Mouse (Mus musculus) bone marrow, adult 2 months (tissue): ENCODE data around the gene Krtap19-3.

Experiments
- CTCF ChIP-seq: fragments of 200-500 bp; IDR thresholded peaks from 2 replicates; pipeline ENCODE4 v1.5.1; 2011; ENCODE audit warnings: low read length, control low read depth; ENCODE audit not compliant: control insufficient read depth, insufficient read depth
- POLR2A ChIP-seq: fragments of 200-500 bp; IDR thresholded peaks from 2 replicates; pipeline ENCODE4 v1.6.1; 2011; ENCODE audit warnings: low read depth, mild to moderate bottlenecking, control low read depth, low read length, borderline replicate concordance; ENCODE audit not compliant: control insufficient read depth

DNA sequence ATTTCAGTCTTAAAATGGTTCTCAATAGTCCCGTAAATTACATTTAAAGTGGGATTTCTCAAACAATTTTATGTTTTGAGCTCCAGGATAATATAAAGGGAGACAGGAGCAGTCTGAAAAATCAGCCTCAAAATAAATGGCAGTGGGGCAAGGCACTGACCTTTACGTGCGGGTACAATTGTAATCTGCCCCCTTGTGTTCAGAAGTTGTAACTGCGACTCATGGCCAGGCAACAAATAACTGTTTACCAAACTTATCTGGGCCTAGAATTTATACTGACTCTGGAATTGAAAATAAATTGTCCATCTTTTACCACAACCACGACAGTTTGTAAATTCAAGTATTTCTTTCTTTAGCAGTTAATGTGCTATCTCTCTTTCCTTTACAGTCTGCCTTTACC lies 26.4 kb downstream of the Krtap19-3 start:
- TF ChIP-seq POLR2A: no peak
- TF ChIP-seq CTCF: peak; percentile 16; the same call in 1 of the 2 replicates
